Mouse (Mus musculus): Measurements from ENCODE around the gene Ccdc194. TPM values are rescaled to one million over a fixed set of nuclear protein-coding genes. Genes with fewer than 3 reads are reported as not detected.
"Not testable (repeated sequence)": the region's sequence is repeated elsewhere in the genome, so short reads cannot be mapped to it uniquely, and the experiment has no call there.

The Ccdc194 gene
- total RNA-seq, 2 experiments from 2014 or later = not detected

GRCm38 (mm10) chr8:71554644-71555043 lies 29.1 kb upstream of the Ccdc194 start:
- ATAC-seq (replicated peaks; ENCODE audit: poor library complexity, severe bottlenecking) = no peak

GRCm38 (mm10) chr8:71554001-71554400 lies 28.5 kb upstream of the Ccdc194 start:
- no peak for ATAC-seq (replicated peaks; ENCODE audit: poor library complexity, severe bottlenecking)

- no peak for ATAC-seq (replicated peaks; ENCODE audit: poor library complexity, severe bottlenecking)
These were observed 27.3 kb upstream of the Ccdc194 start for GRCm38 (mm10) chr8:71552770-71553169.

GRCm38 (mm10) chr8:71550754-71551153 lies 25.2 kb upstream of the Ccdc194 start:
- no peak for ATAC-seq (replicated peaks; ENCODE audit: poor library complexity, severe bottlenecking)

GRCm38 (mm10) chr8:71547590-71547989 lies 22.1 kb upstream of the Ccdc194 start:
- ATAC-seq (replicated peaks; ENCODE audit: poor library complexity, severe bottlenecking) = no peak

GRCm38 (mm10) chr8:71545053-71545452 lies 19.5 kb upstream of the Ccdc194 start:
- ATAC-seq (replicated peaks; ENCODE audit: poor library complexity, severe bottlenecking) = no peak

- no peak for ATAC-seq (replicated peaks; ENCODE audit: poor library complexity, severe bottlenecking)
These were observed 18.2 kb upstream of the Ccdc194 start for GRCm38 (mm10) chr8:71543755-71544154.

- ATAC-seq (replicated peaks; ENCODE audit: poor library complexity, severe bottlenecking) = peak; percentile 96
These were observed 17.3 kb upstream of the Ccdc194 start, which contains the start of gene Mvb12a for GRCm38 (mm10) chr8:71542632-71543343. Gene Mvb12a, plus strand, starts transcription at chr8:71542922.

GRCm38 (mm10) chr8:71537028-71537867 lies 11.7 kb upstream of the Ccdc194 start, which contains the start of gene Bst2:
Gene Bst2, minus strand, starts transcription at chr8:71537456.
- peak; percentile 90 for ATAC-seq (replicated peaks; ENCODE audit: poor library complexity, severe bottlenecking)

GRCm38 (mm10) chr8:71535663-71536062 lies 10.2 kb upstream of the Ccdc194 start:
- peak; percentile 46 for ATAC-seq (replicated peaks; ENCODE audit: poor library complexity, severe bottlenecking)

- ATAC-seq (replicated peaks; ENCODE audit: poor library complexity, severe bottlenecking) = no peak
These were observed 8.8 kb upstream of the Ccdc194 start for GRCm38 (mm10) chr8:71534263-71534810.

- not testable (repeated sequence) for ATAC-seq (replicated peaks; ENCODE audit: poor library complexity, severe bottlenecking)
These were observed 5.4 kb upstream of the Ccdc194 start for GRCm38 (mm10) chr8:71530735-71531467.

GRCm38 (mm10) chr8:71528362-71529073 lies 3.0 kb upstream of the Ccdc194 start:
- peak; percentile 93 for ATAC-seq (replicated peaks; ENCODE audit: poor library complexity, severe bottlenecking)

GRCm38 (mm10) chr8:71527162-71527870 lies 1.8 kb upstream of the Ccdc194 start:
- ATAC-seq (replicated peaks; ENCODE audit: poor library complexity, severe bottlenecking) = no peak

- no peak for ATAC-seq (replicated peaks; ENCODE audit: poor library complexity, severe bottlenecking)
These were observed 761 bp upstream of the Ccdc194 start for GRCm38 (mm10) chr8:71526272-71526671.

GRCm38 (mm10) chr8:71521634-71522033 lies 3.9 kb downstream of the Ccdc194 start:
- peak; percentile 98 for ATAC-seq (replicated peaks; ENCODE audit: poor library complexity, severe bottlenecking)

- ATAC-seq (replicated peaks; ENCODE audit: poor library complexity, severe bottlenecking) = peak; percentile 61
These were observed 6.3 kb downstream of the Ccdc194 start for GRCm38 (mm10) chr8:71519037-71519825.

GRCm38 (mm10) chr8:71516786-71517185 lies 8.7 kb downstream of the Ccdc194 start:
- ATAC-seq (replicated peaks; ENCODE audit: poor library complexity, severe bottlenecking) = no peak

Data from granulocyte monocyte progenitor cell, adult 5-6 weeks (primary cell).